Mouse (Mus musculus): Measurements from ENCODE around the gene Hsfy2. TPM values are rescaled to one million over a fixed set of nuclear protein-coding genes. Genes with fewer than 3 reads are reported as not detected.

Gene Hsfy2
- polyA plus RNA-seq (2011; ENCODE audit: insufficient read length, low read depth, missing spikeins) = not detected in 2 replicates

- TF ChIP-seq POLR2A (IDR thresholded peaks at IDR 0.05; ENCODE audit: low read depth, low read length) = no peak
- no peak for TF ChIP-seq CTCF (IDR thresholded peaks at IDR 0.05; ENCODE audit: borderline replicate concordance, insufficient read depth, low read length)
- Histone ChIP-seq H3K4me3 (ENCODE audit: insufficient read depth, low read length) (no peak within 1 kb of the TSS), H3K4me1 (ENCODE audit: control insufficient read depth, insufficient read depth, low read length) (no peaks in the 10 kb centered on the region), H3K27ac (ENCODE audit: insufficient read depth, low read length) (no peak within 1 kb of the TSS)
Measured at GRCm38 (mm10) chr1:56637335-56637734, at the start of gene Hsfy2. Gene Hsfy2 (minus strand): TSS chr1:56637435.

GRCm38 (mm10) chr1:56685053-56685557 is 47.9 kb upstream of the Hsfy2 start:
- no peak overlapping the region for H3K4me3 ChIP-seq (ENCODE audit: insufficient read depth, low read length)
- no peak for TF ChIP-seq CTCF (IDR thresholded peaks at IDR 0.05; ENCODE audit: borderline replicate concordance, insufficient read depth, low read length)
- TF ChIP-seq POLR2A (IDR thresholded peaks at IDR 0.05; ENCODE audit: low read depth, low read length) = no peak
- peak overlapping the region; percentile 84; the same call in 1 of the 2 replicates for H3K27ac ChIP-seq (ENCODE audit: insufficient read depth, low read length)
- 0 out of 2 replicates have a peak, but pooled peaks cover 2% of the 10 kb centered on the region for H3K4me1 ChIP-seq (ENCODE audit: control insufficient read depth, insufficient read depth, low read length)

DNA sequence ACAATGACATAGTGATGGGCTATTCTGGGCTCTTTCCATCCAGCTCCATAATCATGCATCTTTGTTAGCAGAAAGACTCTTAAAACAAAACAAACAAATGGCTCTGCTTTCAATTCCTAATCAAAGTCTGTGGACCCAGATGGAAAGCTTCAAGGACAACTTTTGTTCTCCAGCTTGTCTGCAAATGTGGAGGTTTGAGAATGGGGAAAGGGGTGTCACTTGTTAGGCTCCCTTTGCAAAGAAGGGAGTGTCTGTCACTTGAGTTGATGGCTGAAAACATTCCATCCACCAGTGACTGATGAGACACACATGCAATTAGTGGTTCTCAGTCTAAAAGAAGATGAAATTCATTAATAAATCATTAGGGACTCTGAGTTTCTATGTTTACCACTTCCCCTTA is 47.3 kb upstream of the Hsfy2 start:
- TF ChIP-seq CTCF (IDR thresholded peaks at IDR 0.05; ENCODE audit: borderline replicate concordance, insufficient read depth, low read length) (no peak), POLR2A (IDR thresholded peaks at IDR 0.05; ENCODE audit: low read depth, low read length) (no peak)
- 0 out of 2 replicates have a peak, but pooled peaks cover 2% of the 10 kb centered on the region for H3K4me1 ChIP-seq (ENCODE audit: control insufficient read depth, insufficient read depth, low read length)
- H3K4me3 ChIP-seq (ENCODE audit: insufficient read depth, low read length) = no peak overlapping the region
- H3K27ac ChIP-seq (ENCODE audit: insufficient read depth, low read length) = peak overlapping the region; percentile 61; the same call in 1 of the 2 replicates

- H3K4me1 ChIP-seq (ENCODE audit: control insufficient read depth, insufficient read depth, low read length) = 0 out of 2 replicates have a peak, but pooled peaks cover 2% of the 10 kb centered on the region
- TF ChIP-seq CTCF (IDR thresholded peaks at IDR 0.05; ENCODE audit: borderline replicate concordance, insufficient read depth, low read length) (no peak), POLR2A (IDR thresholded peaks at IDR 0.05; ENCODE audit: low read depth, low read length) (no peak)
- no peak overlapping the region for H3K4me3 ChIP-seq (ENCODE audit: insufficient read depth, low read length)
- peak overlapping the region; percentile 74; the same call in 1 of the 2 replicates for H3K27ac ChIP-seq (ENCODE audit: insufficient read depth, low read length)
Measured at GRCm38 (mm10) chr1:56681258-56681657, 44.0 kb upstream of the Hsfy2 start.

- TF ChIP-seq POLR2A (IDR thresholded peaks at IDR 0.05; ENCODE audit: low read depth, low read length) (no peak), CTCF (IDR thresholded peaks at IDR 0.05; ENCODE audit: borderline replicate concordance, insufficient read depth, low read length) (no peak)
- H3K4me1 ChIP-seq (ENCODE audit: control insufficient read depth, insufficient read depth, low read length) = no peaks in the 10 kb centered on the region
- no peak overlapping the region for H3K27ac ChIP-seq (ENCODE audit: insufficient read depth, low read length)
- no peak overlapping the region for H3K4me3 ChIP-seq (ENCODE audit: insufficient read depth, low read length)
Measured at GRCm38 (mm10) chr1:56675253-56675652, 38.0 kb upstream of the Hsfy2 start.

DNA sequence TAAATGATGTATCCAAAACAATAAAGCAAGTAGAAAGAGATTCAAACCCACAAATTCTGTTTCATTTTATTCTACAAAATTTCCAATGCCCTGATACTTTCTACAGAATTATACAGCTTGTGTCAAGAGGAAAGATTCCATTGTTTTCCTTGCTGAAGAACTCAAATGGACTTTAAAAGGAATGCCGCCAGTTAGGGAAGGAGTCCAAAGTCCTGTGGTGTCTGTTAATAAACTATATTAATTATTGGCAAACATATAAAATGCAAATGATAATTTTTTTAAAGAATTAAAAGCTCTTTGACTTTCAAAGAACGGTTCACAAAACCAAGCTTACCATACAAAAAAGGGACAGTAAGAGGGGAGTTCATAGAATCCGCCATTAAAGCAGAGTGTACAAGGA is 37.4 kb upstream of the Hsfy2 start:
- no peak overlapping the region for H3K4me3 ChIP-seq (ENCODE audit: insufficient read depth, low read length)
- H3K4me1 ChIP-seq (ENCODE audit: control insufficient read depth, insufficient read depth, low read length) = no peaks in the 10 kb centered on the region
- no peak overlapping the region for H3K27ac ChIP-seq (ENCODE audit: insufficient read depth, low read length)
- TF ChIP-seq CTCF (IDR thresholded peaks at IDR 0.05; ENCODE audit: borderline replicate concordance, insufficient read depth, low read length) = no peak
- TF ChIP-seq POLR2A (IDR thresholded peaks at IDR 0.05; ENCODE audit: low read depth, low read length) = no peak

GRCm38 (mm10) chr1:56671241-56671945 is 34.2 kb upstream of the Hsfy2 start:
- TF ChIP-seq POLR2A (IDR thresholded peaks at IDR 0.05; ENCODE audit: low read depth, low read length) (no peak), CTCF (IDR thresholded peaks at IDR 0.05; ENCODE audit: borderline replicate concordance, insufficient read depth, low read length) (no peak)
- Histone ChIP-seq H3K4me1 (ENCODE audit: control insufficient read depth, insufficient read depth, low read length) (no peaks in the 10 kb centered on the region), H3K4me3 (ENCODE audit: insufficient read depth, low read length) (no peak overlapping the region), H3K27ac (ENCODE audit: insufficient read depth, low read length) (no peak overlapping the region)

DNA sequence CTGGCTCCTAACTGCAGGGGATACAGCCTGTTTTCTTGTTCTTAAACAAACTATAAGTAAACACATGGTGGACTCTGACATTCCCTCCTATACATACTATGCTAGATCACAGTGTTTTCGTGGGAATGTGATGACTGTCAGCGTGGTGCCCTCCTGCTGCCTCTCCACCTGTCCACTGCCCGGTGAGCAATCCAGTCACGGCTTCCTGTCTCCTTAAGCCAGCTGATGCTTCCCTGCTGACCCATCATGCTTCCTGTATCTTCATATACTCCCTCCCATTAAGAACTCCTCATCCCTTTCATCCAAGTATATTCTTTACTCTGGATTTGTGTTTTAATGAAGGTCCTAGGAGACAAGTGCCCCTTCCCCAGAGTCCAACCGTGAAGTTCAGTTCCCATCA is 33.3 kb upstream of the Hsfy2 start:
- no peaks in the 10 kb centered on the region for H3K4me1 ChIP-seq (ENCODE audit: control insufficient read depth, insufficient read depth, low read length)
- H3K27ac ChIP-seq (ENCODE audit: insufficient read depth, low read length) = no peak overlapping the region
- H3K4me3 ChIP-seq (ENCODE audit: insufficient read depth, low read length) = no peak overlapping the region
- TF ChIP-seq CTCF (IDR thresholded peaks at IDR 0.05; ENCODE audit: borderline replicate concordance, insufficient read depth, low read length) = no peak
- no peak for TF ChIP-seq POLR2A (IDR thresholded peaks at IDR 0.05; ENCODE audit: low read depth, low read length)

- TF ChIP-seq POLR2A (IDR thresholded peaks at IDR 0.05; ENCODE audit: low read depth, low read length) = no peak
Measured at GRCm38 (mm10) chr1:56664606-56665005, 27.4 kb upstream of the Hsfy2 start.

GRCm38 (mm10) chr1:56626824-56627223 is 10.4 kb downstream of the Hsfy2 start:
- TF ChIP-seq CTCF (IDR thresholded peaks at IDR 0.05; ENCODE audit: borderline replicate concordance, insufficient read depth, low read length) = no peak
- no peak for TF ChIP-seq POLR2A (IDR thresholded peaks at IDR 0.05; ENCODE audit: low read depth, low read length)
- Histone ChIP-seq H3K4me3 (ENCODE audit: insufficient read depth, low read length) (no peak overlapping the region), H3K4me1 (ENCODE audit: control insufficient read depth, insufficient read depth, low read length) (no peaks in the 10 kb centered on the region), H3K27ac (ENCODE audit: insufficient read depth, low read length) (no peak overlapping the region)

More at GRCm38 (mm10) chr1:56664606-56665005, 27.4 kb upstream of the Hsfy2 start:
- Histone ChIP-seq H3K4me3 (ENCODE audit: insufficient read depth, low read length) (no peak overlapping the region), H3K27ac (ENCODE audit: insufficient read depth, low read length) (no peak overlapping the region; the same call in 1 of the 2 replicates), H3K4me1 (ENCODE audit: control insufficient read depth, insufficient read depth, low read length) (no peaks in the 10 kb centered on the region)

Measured in embryonic fibroblast, embryonic 13.5 days (primary cell).